Mouse (Mus musculus) neural tube, embryonic 14.5 days (tissue): ENCODE measurements at regions not wholly inside any gene's neighbourhood (a gene's known extent, or its start where the extent isn't known, plus 50 kb on each side); places are given as distances from the start of the nearest gene placed in this dataset.

Experiments
- ATAC-seq: fragments of 200-750 bp; cut with Nextera tagmentation; 2 replicates; pipeline ENCODE4 v1.8.0; 2017; ENCODE audit warnings: low read depth, mild to moderate bottlenecking, moderate TSS enrichment, moderate library complexity
- H3K27ac ChIP-seq: fragments of 300-500 bp; sonication (generic); 2 replicates; pipeline ENCODE4 v1.5.1; 2014; ENCODE audit warnings: low read depth, mild to moderate bottlenecking, control low read depth, low read length, moderate library complexity, mixed read lengths
- H3K27me3 ChIP-seq: fragments of 300-500 bp; sonication (generic); 2 replicates; pipeline ENCODE4 v1.6.1; 2014; ENCODE audit warnings: low read length; ENCODE audit not compliant: control insufficient read depth, insufficient read depth
- H3K36me3 ChIP-seq: fragments of 300-500 bp; sonication (generic); 2 replicates; pipeline ENCODE4 v1.6.1; 2014; ENCODE audit warnings: low read length, mixed read lengths; ENCODE audit not compliant: control insufficient read depth, insufficient read depth
- H3K4me1 ChIP-seq: fragments of 300-500 bp; sonication (generic); 2 replicates; pipeline ENCODE4 v1.6.1; 2014; ENCODE audit warnings: low read length; ENCODE audit not compliant: control insufficient read depth, insufficient read depth
- H3K4me2 ChIP-seq: fragments of 300-500 bp; sonication (generic); 2 replicates; pipeline ENCODE4 v1.6.1; 2014; ENCODE audit warnings: mild to moderate bottlenecking, low read depth, low read length, control low read depth
- H3K4me3 ChIP-seq: fragments of 300-500 bp; sonication (generic); 2 replicates; pipeline ENCODE4 v1.5.1; 2014; ENCODE audit warnings: low read depth, low read length, control low read depth, mixed read lengths
- H3K9ac ChIP-seq: fragments of 300-500 bp; sonication (generic); replicated peaks from 2 replicates; pipeline ENCODE4 v1.6.1; 2014; ENCODE audit warnings: low read depth, mild to moderate bottlenecking, control low read depth, low read length, mixed read lengths
- H3K9me3 ChIP-seq: fragments of 300-500 bp; sonication (generic); 2 replicates; pipeline ENCODE4 v1.6.1; 2016; ENCODE audit warnings: low read length; ENCODE audit not compliant: control insufficient read depth
- WGBS: fragments of 180-500 bp; shearing (Covaris S2); extraction: QIAGEN DNeasy Blood & Tissue Kit; methylation state at CpG from one replicate; pipeline ENCODE4 v1.1.7; 2014; 5-methylcytosine and 5-hydroxymethylcytosine counted together

DNA sequence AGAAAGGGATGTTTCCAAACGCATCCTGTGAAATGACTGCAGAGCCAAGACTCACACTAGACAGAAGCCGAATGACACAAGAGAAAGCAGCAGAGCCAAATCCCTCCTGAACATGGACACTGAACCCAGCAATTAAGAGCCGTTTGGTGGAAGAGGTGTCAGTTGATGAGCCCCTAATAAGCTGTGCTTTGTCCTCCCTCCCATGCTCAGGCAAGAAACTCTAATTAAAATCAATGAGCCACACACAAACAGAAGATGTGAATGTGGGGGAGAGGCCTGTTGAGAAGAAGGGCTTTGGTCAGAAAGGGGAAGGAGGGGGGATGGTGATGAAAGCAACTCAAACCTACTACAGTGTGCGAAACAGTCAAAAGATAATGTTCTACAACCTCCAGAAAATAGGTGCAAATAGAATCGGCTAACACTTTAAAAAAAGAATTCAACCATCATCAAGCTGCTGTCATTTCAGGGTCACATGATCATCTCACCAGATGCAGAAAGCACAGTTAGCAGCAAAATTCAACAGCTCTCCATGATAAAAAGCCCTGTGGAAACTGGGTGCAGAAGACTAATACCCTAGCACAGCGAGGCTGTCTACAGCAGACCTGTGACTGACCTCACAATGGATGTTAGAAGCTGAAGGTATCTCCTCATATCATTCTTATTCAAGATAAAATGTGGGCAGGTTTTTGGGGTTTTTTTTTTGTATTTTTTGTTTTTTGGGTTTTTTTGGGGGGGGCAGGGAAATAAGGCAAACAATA is 153.2 kb upstream of the Gm15217 start:
- 51% methylated on average over 6 of the region's 6 CpGs for WGBS
- Histone ChIP-seq H3K9me3 (no peaks in the 10 kb centered on the region), H3K36me3 (no peaks in the 10 kb centered on the region), H3K27ac (no peak overlapping the region), H3K4me1 (no peaks in the 10 kb centered on the region), H3K9ac (no peak overlapping the region), H3K27me3 (no peaks in the 10 kb centered on the region), H3K4me3 (no peak overlapping the region), H3K4me2 (no peak overlapping the region)
- ATAC-seq, result no peak; the same call in 1 of the 2 replicates

DNA sequence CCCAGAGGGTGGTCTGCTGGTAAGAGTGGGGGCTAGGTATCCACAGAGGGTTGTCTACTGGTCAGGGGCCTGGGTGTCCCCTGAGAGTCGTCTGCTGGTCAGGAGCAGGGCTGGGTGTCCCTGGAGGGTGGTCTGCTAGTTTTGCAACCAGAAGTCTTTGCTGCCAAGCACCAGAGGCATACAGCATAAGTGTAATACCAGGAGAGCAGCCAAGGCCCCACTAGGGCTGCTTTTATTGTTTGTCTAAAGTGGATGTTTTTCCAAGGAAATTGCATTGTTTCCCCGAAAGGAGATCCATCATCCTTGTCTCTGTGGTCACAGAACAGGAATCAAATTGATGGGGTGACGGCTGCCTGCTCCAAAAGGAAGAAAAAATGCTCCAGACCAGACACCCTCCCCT is 145.2 kb upstream of the Gm15217 start:
- no peak overlapping the region for H3K27ac ChIP-seq
- no peaks in the 10 kb centered on the region for H3K4me1 ChIP-seq
- WGBS, result 67% methylated on average over 3 of the region's 3 CpGs
- no peaks in the 10 kb centered on the region for H3K9me3 ChIP-seq
- no peak overlapping the region for H3K4me3 ChIP-seq
- ATAC-seq, result no peak
- no peak overlapping the region for H3K4me2 ChIP-seq
- H3K27me3 ChIP-seq, result no peaks in the 10 kb centered on the region
- H3K36me3 ChIP-seq, result no peaks in the 10 kb centered on the region
- no peak overlapping the region for H3K9ac ChIP-seq

DNA sequence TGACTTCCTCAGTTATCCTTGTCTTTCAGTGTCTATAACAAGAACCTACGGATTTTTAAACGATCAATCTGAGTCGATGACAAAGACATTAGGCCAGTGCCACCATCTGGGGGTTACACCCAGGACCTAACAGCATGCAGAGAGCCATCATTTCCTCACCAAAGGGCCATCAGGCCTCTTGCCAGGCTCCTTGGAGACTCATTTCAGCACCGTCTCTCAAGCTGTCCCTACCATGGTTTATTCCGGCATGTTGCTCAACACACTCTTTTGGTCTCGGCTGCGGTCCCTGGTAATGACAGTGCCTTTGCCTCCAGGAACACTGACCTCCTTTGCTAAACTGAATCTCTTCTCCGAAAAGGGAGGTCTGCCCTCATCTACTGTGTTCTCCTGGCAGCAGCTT is 144.4 kb upstream of the Gm15217 start:
- WGBS, result 91% methylated on average over 8 of the region's 8 CpGs
- no peak overlapping the region for H3K9ac ChIP-seq
- no peak for ATAC-seq

DNA sequence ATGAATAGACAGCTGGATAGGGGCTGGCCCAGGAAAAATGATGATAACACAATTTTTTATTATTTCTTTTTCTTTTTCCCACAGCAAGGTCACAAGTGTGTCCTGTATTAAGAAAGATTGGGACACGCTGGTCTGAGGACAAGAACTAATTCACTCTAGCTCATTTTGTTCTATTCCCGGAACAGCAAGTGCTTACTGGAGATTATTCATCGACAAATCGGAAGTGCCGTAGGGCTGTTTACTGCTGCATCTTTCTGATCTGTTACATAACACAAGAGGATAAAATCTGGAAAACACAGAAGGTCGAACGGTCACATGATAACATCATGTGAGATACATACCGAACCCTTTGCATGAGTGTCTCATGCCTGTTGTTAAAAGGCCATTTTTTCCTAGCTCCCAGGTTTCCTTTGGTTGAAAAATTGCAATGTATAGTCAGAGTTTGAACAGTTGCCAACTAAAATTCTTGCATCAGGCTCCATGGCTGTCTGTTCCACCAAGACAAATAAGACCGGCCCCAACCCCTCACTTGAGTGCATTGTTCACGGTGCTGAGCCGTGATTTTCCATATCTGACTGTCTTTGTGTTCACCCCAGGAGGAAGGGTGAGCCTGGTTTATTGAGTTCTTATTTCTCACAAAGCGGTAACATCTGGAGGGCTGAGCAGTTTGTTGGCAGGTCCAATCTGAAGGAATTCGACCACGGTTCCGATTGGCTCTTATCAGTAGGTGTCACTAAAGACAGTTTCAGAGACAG is 139.0 kb upstream of the Gm15217 start:
- Histone ChIP-seq H3K9me3 (no peaks in the 10 kb centered on the region), H3K27ac (peak overlapping the region; percentile 8; the same call in 1 of the 2 replicates), H3K4me3 (no peak overlapping the region), H3K27me3 (no peaks in the 10 kb centered on the region), H3K4me2 (no peak overlapping the region), H3K9ac (no peak overlapping the region), H3K36me3 (no peaks in the 10 kb centered on the region), H3K4me1 (no peaks in the 10 kb centered on the region)
- 0 out of 2 replicates have a peak, but pooled peaks have one; percentile 31 for ATAC-seq
- 74% methylated on average over 15 of the region's 15 CpGs for WGBS

More for the DNA sequence above, 144.4 kb upstream of the Gm15217 start:
- H3K36me3 ChIP-seq, result no peaks in the 10 kb centered on the region
- H3K27me3 ChIP-seq, result no peaks in the 10 kb centered on the region
- H3K4me3 ChIP-seq, result no peak overlapping the region
- H3K4me1 ChIP-seq, result no peaks in the 10 kb centered on the region
- H3K9me3 ChIP-seq, result no peaks in the 10 kb centered on the region
- H3K27ac ChIP-seq, result no peak overlapping the region
- no peak overlapping the region for H3K4me2 ChIP-seq

DNA sequence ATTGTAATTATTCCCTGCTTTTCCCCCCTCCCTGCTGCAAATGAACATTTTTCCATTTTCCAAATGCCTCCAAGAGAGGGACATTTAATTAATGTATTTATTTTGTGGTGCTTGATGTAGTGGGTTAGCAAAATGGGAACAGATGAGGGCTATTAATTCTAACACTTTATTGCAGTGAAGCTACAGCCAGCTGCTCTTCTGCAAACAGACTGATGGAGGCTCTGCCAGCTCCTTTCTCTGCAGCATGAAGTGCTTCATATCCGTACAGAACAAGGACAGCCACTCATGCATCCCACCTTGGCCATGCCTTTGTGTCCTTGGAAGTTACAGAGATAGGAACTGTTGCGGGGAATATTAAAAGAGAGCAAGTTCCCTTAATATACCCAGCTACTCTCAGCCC is 138.3 kb upstream of the Gm15217 start:
- no peak overlapping the region for H3K27ac ChIP-seq
- no peaks in the 10 kb centered on the region for H3K36me3 ChIP-seq
- no peak overlapping the region for H3K9ac ChIP-seq
- H3K4me3 ChIP-seq, result no peak overlapping the region
- no peaks in the 10 kb centered on the region for H3K27me3 ChIP-seq
- H3K4me1 ChIP-seq, result no peaks in the 10 kb centered on the region
- peak; percentile 79 for ATAC-seq
- no peak overlapping the region for H3K4me2 ChIP-seq
- 71% methylated on average over 2 of the region's 2 CpGs for WGBS
- no peaks in the 10 kb centered on the region for H3K9me3 ChIP-seq

DNA sequence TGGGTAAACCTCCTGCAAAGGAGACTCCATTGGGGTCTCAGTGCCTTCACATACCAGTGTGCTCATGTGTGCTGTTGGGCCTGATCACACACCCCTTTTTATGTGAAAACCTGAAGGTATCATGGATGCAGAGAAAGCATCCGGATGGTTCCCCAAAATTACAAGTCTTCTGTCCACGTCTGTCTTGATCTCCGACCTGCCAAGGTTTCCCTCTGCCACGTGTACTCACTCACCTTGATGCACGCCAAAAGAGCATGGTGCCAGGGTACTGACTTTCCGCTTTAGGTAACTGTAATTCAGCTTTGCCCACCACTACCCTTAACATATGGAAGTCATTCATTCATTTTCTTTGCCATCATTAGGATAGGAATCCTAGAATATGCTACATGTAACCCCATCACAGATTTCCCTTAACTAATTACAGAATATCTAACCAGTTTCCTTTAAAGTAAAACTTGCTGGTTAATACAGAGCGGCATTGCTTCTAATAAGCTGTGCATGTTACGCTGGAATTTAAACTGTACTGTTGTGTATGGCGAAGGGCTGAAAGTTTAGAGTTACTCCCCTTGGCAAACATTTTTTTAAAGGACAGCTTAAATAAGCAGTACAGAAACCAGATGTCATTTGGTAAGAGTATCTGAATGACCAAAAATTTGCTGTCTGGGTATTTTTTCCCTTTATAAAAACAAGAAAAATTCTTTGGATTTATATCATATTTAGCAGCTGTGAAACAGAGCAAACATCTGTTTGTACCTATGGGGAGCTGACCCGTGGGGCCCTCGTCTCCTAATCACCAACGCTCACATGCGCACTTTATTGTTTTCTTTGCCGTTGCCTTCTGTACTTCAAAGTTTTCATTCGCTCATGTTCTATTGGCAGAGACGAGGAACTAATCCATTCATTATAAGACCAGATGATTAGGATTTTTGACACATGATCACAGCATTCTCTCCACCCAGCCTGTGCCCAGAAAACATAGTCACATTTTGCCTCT is 131.4 kb upstream of the Gm15217 start:
- WGBS, result 83% methylated on average over 16 of the region's 16 CpGs
- H3K27me3 ChIP-seq, result no peaks in the 10 kb centered on the region
- no peak overlapping the region for H3K27ac ChIP-seq
- no peak overlapping the region for H3K4me2 ChIP-seq
- ATAC-seq, result no peak
- no peak overlapping the region for H3K4me3 ChIP-seq
- no peaks in the 10 kb centered on the region for H3K9me3 ChIP-seq
- H3K9ac ChIP-seq, result no peak overlapping the region
- no peaks in the 10 kb centered on the region for H3K4me1 ChIP-seq
- no peaks in the 10 kb centered on the region for H3K36me3 ChIP-seq

DNA sequence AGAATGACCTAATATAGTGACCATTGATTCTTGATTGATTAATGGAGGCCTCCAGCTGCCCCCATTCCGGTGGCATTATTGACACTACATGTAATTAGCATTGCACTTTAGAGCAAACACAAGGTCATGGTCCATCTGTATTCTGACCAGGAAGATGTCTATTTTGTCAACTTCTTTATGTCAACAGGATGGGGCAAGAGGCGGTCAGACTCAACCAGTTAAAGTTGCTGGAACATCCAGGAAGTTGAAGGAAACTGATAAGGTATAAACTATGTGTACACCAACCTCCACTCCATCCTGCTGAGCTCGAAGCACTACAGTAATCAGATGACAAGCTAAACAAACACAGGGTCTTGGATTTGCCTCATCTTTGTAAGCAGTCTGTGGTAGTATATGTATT is 130.1 kb upstream of the Gm15217 start:
- Histone ChIP-seq H3K4me2 (no peak overlapping the region), H3K4me1 (no peaks in the 10 kb centered on the region), H3K36me3 (no peaks in the 10 kb centered on the region), H3K27ac (no peak overlapping the region), H3K4me3 (no peak overlapping the region), H3K27me3 (no peaks in the 10 kb centered on the region), H3K9ac (no peak overlapping the region), H3K9me3 (no peaks in the 10 kb centered on the region)
- no peak for ATAC-seq
- 73% methylated on average over 3 of the region's 3 CpGs for WGBS

DNA sequence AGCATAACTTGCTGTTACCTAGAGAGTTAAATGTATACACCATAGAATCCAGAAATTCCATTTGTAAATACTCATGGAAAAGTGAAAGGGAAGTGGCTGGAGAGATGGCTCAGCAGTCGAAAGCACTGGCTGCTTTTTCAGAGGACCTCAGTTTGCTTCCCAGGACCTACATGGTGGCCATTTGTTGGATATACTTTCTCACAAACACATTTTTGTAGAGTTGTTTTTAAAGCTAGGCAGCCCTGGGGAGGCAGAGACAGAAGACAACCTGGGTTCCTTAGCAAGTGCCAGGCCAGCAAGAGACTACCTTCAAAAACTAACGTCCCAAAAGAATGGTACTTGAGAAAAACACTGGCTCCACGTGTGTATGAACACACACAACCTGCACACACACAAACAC is 124.0 kb upstream of the Gm15217 start:
- no peaks in the 10 kb centered on the region for H3K9me3 ChIP-seq
- no peaks in the 10 kb centered on the region for H3K36me3 ChIP-seq
- no peak for ATAC-seq
- no peaks in the 10 kb centered on the region for H3K4me1 ChIP-seq
- H3K4me2 ChIP-seq, result no peak overlapping the region
- no peak overlapping the region for H3K9ac ChIP-seq
- H3K4me3 ChIP-seq, result no peak overlapping the region
- H3K27ac ChIP-seq, result no peak overlapping the region
- no peaks in the 10 kb centered on the region for H3K27me3 ChIP-seq
- WGBS, result 81% methylated on average over 3 of the region's 3 CpGs
